In the genomic region with DNA sequence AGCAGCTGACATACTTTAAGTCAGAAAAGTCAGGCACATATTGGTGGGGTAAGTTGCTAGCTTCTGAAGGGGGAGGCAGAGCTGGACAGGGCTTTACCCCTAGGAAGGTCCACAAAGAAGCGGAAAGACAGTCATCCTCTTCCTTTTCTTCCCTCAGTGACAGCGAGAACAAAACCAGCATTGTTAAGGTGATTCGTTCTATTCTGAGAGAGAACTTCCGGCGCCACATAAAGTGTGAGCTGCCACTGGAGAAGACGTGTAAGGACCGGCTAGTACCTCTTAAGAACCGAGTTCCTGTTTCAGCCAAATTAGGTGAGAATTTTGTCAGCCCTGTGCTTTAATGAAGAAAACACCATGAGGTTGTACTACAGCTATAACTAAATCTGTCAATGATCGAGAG, we compare ENCODE assay signal across 23 mouse cellular contexts. TPM values are rescaled to one million over a fixed set of nuclear protein-coding genes. Genes with fewer than 3 reads are reported as not detected.
DNase-seq lines count a peak whose midpoint lies in the region; ATAC-seq and TF ChIP-seq lines count a peak whose summit lies in the region.
"Had no signal": no experiment of that assay in that cellular context is flagged by ENCODE, and none has a peak within 500 bp of the region (broad histone marks: within the 10 kb centered on the region; RNA-seq: fewer than 3 reads in every experiment).

No protein-coding gene starts in this region.

- no peak for ATAC-seq in limb, embryonic 12.5 days (ENCODE audit: insufficient number of reproducible peaks, insufficient read depth, low FRiP score, low TSS enrichment, low read depth)
- peak; percentile 17; the same call in 1 of the 2 replicates for ATAC-seq in granulocyte monocyte progenitor cell, adult 5-6 weeks (replicated peaks; ENCODE audit: poor library complexity, severe bottlenecking)
- no peak for ATAC-seq in midbrain, postnatal 0 days (ENCODE audit: low FRiP score)
- ATAC-seq: forebrain, postnatal 0 days; hindbrain, embryonic 16.5 days; inflammation-experienced regulatory T-cells, adult 6 months; intestine, postnatal 0 days had no signal

- no peaks in the 10 kb centered on the region for H3K4me1 ChIP-seq in limb, embryonic 12.5 days (replicated peaks)
- H3K4me1 ChIP-seq in limb, embryonic 10.5 days: no peaks in the 10 kb centered on the region
- H3K4me1 ChIP-seq in midbrain, postnatal 0 days (ENCODE audit: insufficient read depth, low read length): no peaks in the 10 kb centered on the region
- no peaks in the 10 kb centered on the region for H3K4me1 ChIP-seq in thymus, adult 2 months (replicated peaks; ENCODE audit: control insufficient read depth, insufficient read depth, low read length)
- H3K4me1 ChIP-seq: embryonic facial prominence, embryonic 13.5 days had no signal

- H3K36me3 ChIP-seq in limb, embryonic 12.5 days: peaks cover 59% of the 10 kb centered on the region
- H3K36me3 ChIP-seq in limb, embryonic 10.5 days: peaks cover 14% of the 10 kb centered on the region; the same call in 1 of the 2 replicates
- 0 out of 2 replicates have a peak, but pooled peaks cover 3% of the 10 kb centered on the region for H3K36me3 ChIP-seq in midbrain, postnatal 0 days (ENCODE audit: insufficient read depth, low read length)
- no peaks in the 10 kb centered on the region for H3K36me3 ChIP-seq in thymus, adult 2 months (ENCODE audit: control insufficient read depth, insufficient read depth, low read length)

- no peak overlapping the region for H3K4me3 ChIP-seq in limb, embryonic 12.5 days (replicated peaks)
- H3K4me3 ChIP-seq in limb, embryonic 10.5 days: no peak overlapping the region
- no peak overlapping the region for H3K4me3 ChIP-seq in midbrain, postnatal 0 days (ENCODE audit: low read depth, low read length)
- H3K4me3 ChIP-seq in thymus, adult 2 months (ENCODE audit: control insufficient read depth, insufficient read depth, low read length): no peak overlapping the region
- H3K4me3 ChIP-seq: embryonic facial prominence, embryonic 13.5 days; forebrain, embryonic 12.5 days had no signal

- TF ChIP-seq CTCF in midbrain, postnatal 0 days (IDR thresholded peaks at IDR 0.05): no peak
- TF ChIP-seq CTCF in thymus, adult 2 months (IDR thresholded peaks at IDR 0.05; ENCODE audit: borderline replicate concordance, control insufficient read depth, extremely low read depth, insufficient read depth, low read length, poor library complexity): no peak

- no peak for TF ChIP-seq POLR2A in thymus, adult 2 months (IDR thresholded peaks at IDR 0.05; ENCODE audit: control insufficient read depth, extremely low read depth, insufficient read depth, low read length, poor library complexity)

- DNase-seq in limb, embryonic 10.5 days (ENCODE audit: low spot score): no peak
- DNase-seq in R1 (ENCODE audit: low read depth, low spot score): peak; percentile 84
- no peak for DNase-seq in spleen, postnatal 36 days (ENCODE audit: low spot score in 2 of 2)
- no peak for DNase-seq in midbrain, postnatal 0 days (ENCODE audit: low spot score)
- no peak for DNase-seq in thymus, adult 2 months
- DNase-seq: adrenal gland, postnatal 14 days; cerebellum, adult 11-12 months; cerebellum, adult 9-11 months; cerebellum, postnatal 36 days; forebrain, postnatal 0 days; gastrocnemius, postnatal 14 days; kidney, adult 8-10 months had no signal

- H3K9ac ChIP-seq in limb, embryonic 12.5 days (replicated peaks): no peak overlapping the region
- no peak overlapping the region for H3K9ac ChIP-seq in midbrain, postnatal 0 days (replicated peaks; ENCODE audit: low read length, poor library complexity, severe bottlenecking)
- H3K9ac ChIP-seq: embryonic facial prominence, embryonic 13.5 days; forebrain, embryonic 12.5 days; forebrain, postnatal 0 days had no signal

- 78% methylated on average over 9 of the region's 9 CpGs for WGBS in limb, embryonic 12.5 days
- WGBS in limb, embryonic 10.5 days: 83% methylated on average over 9 of the region's 9 CpGs
- WGBS in midbrain, postnatal 0 days: 38% methylated on average over 9 of the region's 9 CpGs
- WGBS in thymus, adult 2 months: 77% methylated on average over 9 of the region's 9 CpGs

- 0 out of 2 replicates have a peak overlapping the region, but pooled peaks have one; percentile 17 for H3K27ac ChIP-seq in limb, embryonic 12.5 days
- H3K27ac ChIP-seq in limb, embryonic 10.5 days: no peak overlapping the region
- H3K27ac ChIP-seq in midbrain, postnatal 0 days (ENCODE audit: low read depth, low read length): no peak overlapping the region
- no peak overlapping the region for H3K27ac ChIP-seq in thymus, adult 2 months (ENCODE audit: control insufficient read depth, insufficient read depth, low read length)
- H3K27ac ChIP-seq: embryonic facial prominence, embryonic 13.5 days; forebrain, embryonic 12.5 days had no signal

- no peaks in the 10 kb centered on the region for H3K9me3 ChIP-seq in limb, embryonic 12.5 days
- H3K9me3 ChIP-seq in limb, embryonic 10.5 days (replicated peaks): no peaks in the 10 kb centered on the region
- H3K9me3 ChIP-seq in midbrain, postnatal 0 days (ENCODE audit: low read length): no peaks in the 10 kb centered on the region
- H3K9me3 ChIP-seq: embryonic facial prominence, embryonic 13.5 days; forebrain, embryonic 12.5 days had no signal

- H3K4me2 ChIP-seq in limb, embryonic 12.5 days: no peak overlapping the region
- no peak overlapping the region for H3K4me2 ChIP-seq in midbrain, postnatal 0 days (ENCODE audit: low read depth, low read length, poor library complexity, severe bottlenecking)
- H3K4me2 ChIP-seq: embryonic facial prominence, embryonic 13.5 days; forebrain, embryonic 12.5 days had no signal

- H3K27me3 ChIP-seq in limb, embryonic 12.5 days: no peaks in the 10 kb centered on the region
- H3K27me3 ChIP-seq in limb, embryonic 10.5 days (ENCODE audit: low read depth, poor library complexity, severe bottlenecking): no peaks in the 10 kb centered on the region
- H3K27me3 ChIP-seq in midbrain, postnatal 0 days (ENCODE audit: insufficient read depth, low read length): no peaks in the 10 kb centered on the region
- H3K27me3 ChIP-seq in thymus, adult 2 months (ENCODE audit: control insufficient read depth, insufficient read depth, low read length): no peaks in the 10 kb centered on the region
- H3K27me3 ChIP-seq: embryonic facial prominence, embryonic 13.5 days; forebrain, embryonic 12.5 days had no signal

RNA-seq across cellular contexts. Expression of a gene that starts 15.9 kb away (rescaled TPM):
- polyA plus RNA-seq in limb, embryonic 12.5 days (2016; fragmentation: Nextera tagmentation; extraction: Ambion mirVana): not detected in 2 replicates
- 0.23 and 0.24 TPM in 2 replicates for polyA plus RNA-seq in limb, embryonic 10.5 days (2016; fragmentation: Nextera tagmentation; extraction: Ambion mirVana)
- 3.3 TPM in 1 of 2 replicates, not detected in the other for total RNA-seq in granulocyte monocyte progenitor cell, adult 5-6 weeks (2014; fragmentation: Nextera tagmentation)
- 0.78 TPM in 1 of 2 replicates, not detected in the other for total RNA-seq in granulocyte monocyte progenitor cell, adult 5-6 weeks (2017)
- total RNA-seq in midbrain, postnatal 0 days (2014; rRNA removed): 1.8 TPM in 1 of 2 replicates, not detected in the other
- polyA plus RNA-seq in midbrain, postnatal 0 days (2015; fragmentation: Nextera tagmentation; extraction: Ambion mirVana): 0.25 TPM in 1 of 2 replicates, not detected in the other
- polyA plus RNA-seq in thymus, adult 2 months (2012; rRNA removed): not detected in 2 replicates
- total RNA-seq: adrenal gland, adult 18-20 months; adrenal gland, postnatal 14 days; gastrocnemius, adult 18-20 months; gastrocnemius, postnatal 14 days; heart, postnatal 25 days had no signal
- polyA plus RNA-seq: forebrain, embryonic 12.5 days; hindbrain, embryonic 11.5 days; hindbrain, embryonic 16.5 days; inflammation-experienced regulatory T-cells, adult 6 months; intestine, postnatal 0 days had no signal

RNA-seq across cellular contexts. Expression of a gene that starts 41.2 kb away (rescaled TPM):
- 18.8 and 21.1 TPM in 2 replicates for polyA plus RNA-seq in limb, embryonic 12.5 days (2016; fragmentation: Nextera tagmentation; extraction: Ambion mirVana)
- 16.2 and 16.9 TPM in 2 replicates for polyA plus RNA-seq in limb, embryonic 10.5 days (2016; fragmentation: Nextera tagmentation; extraction: Ambion mirVana)
- 13.8 and 20.8 TPM in 2 replicates for total RNA-seq in granulocyte monocyte progenitor cell, adult 5-6 weeks (2014; fragmentation: Nextera tagmentation)
- 15.7 and 16.7 TPM in 2 replicates for total RNA-seq in granulocyte monocyte progenitor cell, adult 5-6 weeks (2017)
- total RNA-seq in midbrain, postnatal 0 days (2014; rRNA removed): 9.6 and 12.4 TPM in 2 replicates
- polyA plus RNA-seq in midbrain, postnatal 0 days (2015; fragmentation: Nextera tagmentation; extraction: Ambion mirVana): 7.9 and 8.7 TPM in 2 replicates
- 2.5 and 2.6 TPM in 2 replicates for polyA plus RNA-seq in thymus, adult 2 months (2012; rRNA removed)
